ENCODE assay signal across 8 mouse cellular contexts in genomic region chr15:75060505-75060904, GRCm38 (mm10). TPM values are rescaled to one million over a fixed set of nuclear protein-coding genes. Genes with fewer than 3 reads are reported as not detected.
A peak's percentile ranks its signal among the peaks of the same experiment; 100 is the strongest.
DNase-seq lines count a peak whose midpoint lies in the region; ATAC-seq lines count a peak whose summit lies in the region.

No protein-coding gene starts in this region.

- no peak overlapping the region for H3K9ac ChIP-seq in limb, embryonic 11.5 days (ENCODE audit: low read length)

- no peaks in the 10 kb centered on the region for H3K4me1 ChIP-seq in limb, embryonic 11.5 days (ENCODE audit: control insufficient read depth, insufficient read depth, low read length)

- no peak overlapping the region for H3K4me2 ChIP-seq in limb, embryonic 11.5 days (ENCODE audit: low read depth, severe bottlenecking)

- no peaks in the 10 kb centered on the region for H3K9me3 ChIP-seq in limb, embryonic 11.5 days (ENCODE audit: control insufficient read depth, low read length)

- H3K27ac ChIP-seq in limb, embryonic 11.5 days (replicated peaks; ENCODE audit: low read depth, low read length), result no peak overlapping the region

- no peak for ATAC-seq in limb, embryonic 11.5 days (ENCODE audit: insufficient number of reproducible peaks, low FRiP score, low TSS enrichment, low read depth)

- peak; percentile 56 to 87 for DNase-seq in adrenal gland, adult (ENCODE audit: inconsistent age in 2 of 2, low spot score in 1 of 2)
- no peak for DNase-seq in adrenal gland, postnatal 4 days (ENCODE audit: low spot score in 2 of 2)
- DNase-seq in ovary, adult 18-20 months (ENCODE audit: low spot score), result peak; percentile 13
- DNase-seq in ovary, postnatal 10 days (ENCODE audit: low spot score), result no peak
- DNase-seq in cerebellum, adult 9-10 months, result peak; percentile 58
- peak; percentile 72 to 76 for DNase-seq in heart, postnatal 14 days
- peak; percentile 43 for DNase-seq in limb, embryonic 11.5 days (ENCODE audit: low spot score)
- DNase-seq in skeletal muscle tissue, adult 2 months (ENCODE audit: low read depth, low spot score), result peak; percentile 31

- no peak overlapping the region for H3K4me3 ChIP-seq in limb, embryonic 11.5 days (ENCODE audit: low read depth, low read length)

- no peaks in the 10 kb centered on the region for H3K27me3 ChIP-seq in limb, embryonic 11.5 days (ENCODE audit: control insufficient read depth, insufficient read depth, low read length)

- intact Hi-C loops in heart, postnatal 14 days (cut with DNase I), result loop anchor here (2.0 to 5.0 kb wide), 2 partner anchors 88 to 164 kb away; partner anchors contain the start of gene 2010109I03Rik

- no peaks in the 10 kb centered on the region for H3K36me3 ChIP-seq in limb, embryonic 11.5 days (ENCODE audit: control insufficient read depth, insufficient read depth, low read length)

RNA-seq across cellular contexts. Expression of gene Ly6c1, which starts 11.9 kb away (rescaled TPM):
- total RNA-seq in adrenal gland, postnatal 4 days (2021), result 10 to 100 TPM; 37.4 to 39.6 TPM
- total RNA-seq in heart, postnatal 14 days (2021), result 100 to 1,000 TPM; 306 to 320 TPM
- polyA plus RNA-seq in limb, embryonic 11.5 days (2014; fragmentation: Nextera tagmentation; extraction: Ambion mirVana), result 2.8 and 3.0 TPM in 2 replicates

RNA-seq across cellular contexts. Expression of gene Ly6c2, which starts 51.3 kb away (rescaled TPM):
- 1 to 10 TPM; 3.8 to 4.5 TPM for total RNA-seq in adrenal gland, postnatal 4 days (2021)
- total RNA-seq in heart, postnatal 14 days (2021), result 10 to 100 TPM; 10.7 to 13.3 TPM
- polyA plus RNA-seq in limb, embryonic 11.5 days (2014; fragmentation: Nextera tagmentation; extraction: Ambion mirVana), result 0.13 TPM in 1 of 2 replicates, not detected in the other

Comparison
In these comparisons a context has a peak if more than half of its experiments do, and no peak if none do; other contexts are left out.
1. DNase-seq: peak in adrenal gland, adult (2 of 2), ovary, adult 18-20 months (single experiment), cerebellum, adult 9-10 months (single experiment), heart, postnatal 14 days (2 of 2), limb, embryonic 11.5 days (single experiment) and skeletal muscle tissue, adult 2 months (single experiment); none in adrenal gland, postnatal 4 days (0 of 2) and ovary, postnatal 10 days (single experiment).
2. RNA of gene Ly6c1, which starts 11.9 kb away (total RNA-seq): 306 to 320 TPM in heart, postnatal 14 days; 37.4 to 39.6 TPM in adrenal gland, postnatal 4 days; every median in the first group is over 4 times any median in the second.